Mouse (Mus musculus): Measurements from ENCODE around the gene Bckdha.

GRCm38 (mm10) chr7:25632679-25633078 lies 26.1 kb downstream of the Bckdha start:
- TF ChIP-seq CTCF (IDR thresholded peaks at IDR 0.05; ENCODE audit: borderline replicate concordance, extremely low read depth, insufficient read depth, insufficient read length) (no peak), POLR2A (IDR thresholded peaks at IDR 0.05; ENCODE audit: borderline replicate concordance, extremely low read depth, insufficient read depth, insufficient read length, poor library complexity, severe bottlenecking) (no peak)

All from brain, embryonic 14.5 days (tissue).